Mouse (Mus musculus) heart, postnatal 36 days (tissue): ENCODE measurements around the gene Kat14. TPM values are rescaled to one million over a fixed set of nuclear protein-coding genes. Genes with fewer than 3 reads are reported as not detected.

Experiments used
- DNase-seq, 2 experiments: peaks; one replicate each; pipeline ENCODE4 v3.0.0; 2021 to 2022
- intact Hi-C: fragments of 180-260 bp; cut with DNase I; formaldehyde crosslinking; loops from one replicate; pipeline ENCODE4 v1.15.1; 2025
- total RNA-seq, 2 experiments: library from RNA; stranded (reverse); gene quantifications; 2 replicates each; pipeline ENCODE4 v1.2.3; 2021

Gene Kat14
- total RNA-seq, 2 experiments from 2014 or later = 22.6 to 23.3 TPM

DNA sequence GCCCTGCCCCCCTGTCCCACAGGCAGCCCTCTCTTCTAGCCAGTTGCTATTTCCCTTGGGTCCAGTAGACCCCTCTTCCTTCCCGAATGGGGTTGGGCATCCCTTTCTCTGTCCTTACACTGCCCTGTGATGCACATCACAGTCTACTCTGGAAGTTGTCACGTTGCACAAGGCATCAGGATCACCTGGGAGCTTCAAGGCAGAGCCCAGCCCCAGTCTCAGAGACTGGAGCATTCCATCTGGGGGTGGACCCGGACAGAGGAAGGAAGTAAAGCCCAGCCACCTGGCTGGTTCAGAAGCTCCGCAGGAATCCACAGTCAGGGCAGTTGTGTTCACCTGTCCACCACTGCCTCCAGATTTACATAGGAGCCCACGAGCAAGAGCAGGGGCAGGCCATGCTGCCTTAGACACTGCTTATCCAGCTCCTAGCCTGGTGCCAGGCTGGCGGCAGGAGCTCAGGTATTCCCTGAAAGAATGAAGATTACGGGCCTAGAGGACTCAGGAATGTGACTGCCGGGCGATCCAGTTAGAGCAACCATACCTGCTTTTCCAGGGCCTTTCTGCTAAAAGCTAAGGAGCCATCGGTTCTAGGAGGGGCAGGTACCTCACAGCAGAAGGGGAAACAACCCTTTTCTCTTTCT lies 6.4 kb downstream of the Kat14 start:
- no peak for DNase-seq
- intact Hi-C loops = loop anchor here (10.0 kb wide), 1 partner anchor 160 kb away; no protein-coding TSS in a partner anchor

DNA sequence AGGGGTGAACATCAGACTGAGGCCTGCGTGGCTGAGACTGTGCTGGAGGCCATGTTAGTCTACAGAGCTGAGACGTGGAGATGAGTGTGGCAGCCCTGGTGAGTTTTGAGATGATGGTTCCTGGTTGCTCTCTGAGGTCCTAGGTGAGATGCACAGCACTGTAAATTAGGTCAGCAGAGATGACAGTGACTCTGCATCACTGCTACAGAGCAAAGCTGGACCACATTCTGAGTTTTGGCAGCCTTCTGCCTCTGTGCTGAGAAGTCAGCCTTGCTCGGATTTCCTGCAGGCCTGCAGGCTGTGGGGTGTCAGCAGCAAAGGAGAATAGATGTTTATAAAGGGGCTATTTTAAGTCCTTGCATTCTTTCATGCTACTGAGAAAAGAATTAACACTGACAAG lies 12.5 kb downstream of the Kat14 start:
- no peak for DNase-seq
- intact Hi-C loops = no loop called here

DNA sequence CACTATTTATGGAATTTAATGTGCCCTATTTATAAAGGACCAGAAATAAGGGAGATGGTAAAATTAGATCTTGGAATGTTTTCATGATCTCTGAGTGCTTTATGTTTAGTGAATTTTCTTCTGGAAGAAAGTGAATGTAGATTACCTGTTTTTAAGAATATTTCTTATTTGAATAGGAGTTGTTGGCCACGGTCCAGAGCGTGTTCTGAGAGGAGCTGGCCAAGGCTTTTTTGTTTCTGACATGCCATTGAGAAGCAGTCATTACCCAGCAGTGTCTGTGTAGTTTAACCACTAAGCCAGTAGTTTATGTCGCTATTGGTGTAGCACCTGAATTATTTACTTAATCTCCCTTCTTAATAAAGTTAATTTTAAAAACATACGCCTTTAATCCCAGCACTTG lies 13.0 kb downstream of the Kat14 start:
- DNase-seq = no peak
- intact Hi-C loops = no loop called here

DNA sequence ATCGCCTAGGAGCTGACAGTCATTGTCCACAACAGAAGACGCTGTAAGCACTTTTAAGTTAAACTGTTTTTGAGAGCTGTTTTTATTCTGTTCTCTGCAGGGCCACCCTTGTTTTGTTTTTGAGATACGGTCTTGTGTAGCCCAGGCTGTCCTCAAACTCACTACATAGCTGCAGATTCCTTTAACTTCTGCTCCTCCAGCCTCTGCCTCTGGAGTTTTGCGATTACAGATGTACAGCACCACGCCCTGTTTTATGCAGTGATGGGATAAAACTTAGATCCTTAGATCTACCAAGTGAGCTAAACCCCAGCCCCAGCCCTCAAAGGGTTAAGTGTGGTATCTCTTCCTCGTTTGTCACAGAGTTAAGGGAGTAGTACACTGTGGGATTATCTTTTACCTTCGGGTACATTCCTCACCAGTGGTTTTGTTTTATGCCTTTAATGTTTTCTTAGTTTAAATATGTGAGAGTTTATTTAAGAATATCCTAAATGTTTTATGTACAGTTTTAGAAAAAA lies 13.9 kb downstream of the Kat14 start:
- intact Hi-C loops = no loop called here
- DNase-seq = no peak

- intact Hi-C loops = no loop called here
- no peak for DNase-seq
Observed at GRCm38 (mm10) chr2:144386296-144386695, 17.5 kb downstream of the Kat14 start.

DNA sequence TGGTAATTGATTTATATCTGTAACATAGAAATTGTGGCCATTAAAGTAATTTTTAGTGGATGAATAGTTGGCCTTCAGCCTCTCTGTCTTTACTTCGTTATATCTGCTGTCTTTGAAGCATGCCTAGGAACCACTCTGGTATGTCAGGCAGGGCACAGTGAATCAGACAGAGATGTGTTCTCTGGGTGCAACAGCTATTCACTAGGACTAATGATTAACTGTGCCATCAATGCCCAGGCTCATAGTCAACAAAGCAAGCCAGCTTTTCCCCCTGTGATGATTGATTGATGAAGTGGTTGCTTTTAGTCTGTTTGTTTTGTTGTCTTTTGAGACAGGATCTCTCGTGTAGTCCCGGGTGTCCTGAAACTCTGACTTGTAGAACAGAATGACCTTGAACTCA lies 19.6 kb downstream of the Kat14 start:
- DNase-seq = no peak

DNA sequence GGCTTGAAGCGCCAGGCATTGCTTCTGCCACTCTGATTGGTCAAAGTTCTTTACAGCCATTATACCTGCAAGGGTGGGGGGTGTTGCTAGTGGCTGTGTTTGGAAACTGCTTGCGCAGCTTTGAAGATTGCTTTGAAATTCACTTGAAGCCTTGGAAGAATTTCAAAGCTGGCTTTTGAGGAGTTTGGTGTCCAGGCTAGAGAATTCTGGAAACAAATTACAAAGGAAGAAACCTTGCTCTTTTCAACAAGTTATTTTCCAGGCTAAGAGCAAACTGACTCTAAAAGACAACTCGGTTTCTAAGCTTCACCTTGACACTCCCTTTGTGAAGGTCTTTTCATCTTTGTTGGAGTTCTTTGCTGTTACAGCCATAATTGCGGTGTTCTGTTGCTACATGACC lies 30.7 kb downstream of the Kat14 start:
- DNase-seq = no peak
- intact Hi-C loops = no loop called here

More for the DNA sequence above, 19.6 kb downstream of the Kat14 start:
- intact Hi-C loops = no loop called here

DNA sequence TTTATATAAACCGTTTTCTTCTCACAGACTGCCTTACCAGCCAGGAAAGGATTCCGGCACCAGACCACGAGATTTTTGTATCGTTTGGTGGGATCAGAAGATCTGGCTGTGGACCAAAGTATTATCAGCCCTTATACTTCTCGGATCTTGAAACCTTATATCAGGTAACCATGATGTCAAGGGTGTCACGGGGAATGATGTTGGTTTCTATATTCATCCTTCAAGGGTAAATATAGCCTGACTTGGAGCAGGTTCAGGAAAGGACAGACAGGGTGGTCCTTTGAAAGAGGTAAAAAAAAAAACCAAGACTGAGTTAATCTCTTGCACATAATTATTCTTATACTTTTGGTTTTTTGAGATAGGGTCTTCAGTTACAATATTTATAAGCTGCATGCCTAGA lies 31.9 kb downstream of the Kat14 start:
- DNase-seq = no peak

DNA sequence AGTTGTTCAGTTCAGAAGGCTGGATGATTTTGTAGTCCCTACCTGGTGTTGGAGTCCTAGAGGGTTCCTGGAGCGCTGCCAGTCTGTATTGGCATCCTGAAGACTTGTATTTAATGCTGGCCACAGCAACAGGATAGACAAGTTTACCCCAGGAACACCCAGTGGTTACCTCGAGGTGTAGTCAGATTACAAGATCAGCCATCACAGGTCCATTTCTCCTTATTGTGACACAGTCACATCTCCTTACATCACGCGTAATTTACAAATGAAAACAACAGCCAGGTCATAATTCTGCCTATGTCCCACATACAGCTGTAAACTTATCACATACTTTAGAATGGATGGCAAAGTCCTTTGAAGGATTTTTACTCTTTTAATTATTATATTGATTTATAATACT lies 40.3 kb downstream of the Kat14 start:
- intact Hi-C loops = no loop called here

More for the DNA sequence above, 31.9 kb downstream of the Kat14 start:
- intact Hi-C loops = no loop called here

GRCm38 (mm10) chr2:144410603-144411002 lies 41.8 kb downstream of the Kat14 start:
- DNase-seq = no peak
- intact Hi-C loops = no loop called here

More for the DNA sequence above, 40.3 kb downstream of the Kat14 start:
- DNase-seq = no peak

GRCm38 (mm10) chr2:144414646-144415045 lies 45.9 kb downstream of the Kat14 start:
- DNase-seq = no peak
- intact Hi-C loops = no loop called here

- no peak for DNase-seq
- intact Hi-C loops = no loop called here
Observed at GRCm38 (mm10) chr2:144416859-144417258, 48.1 kb downstream of the Kat14 start.

- intact Hi-C loops = no loop called here
- DNase-seq = no peak
Observed at GRCm38 (mm10) chr2:144418062-144418461, 49.3 kb downstream of the Kat14 start.

DNA sequence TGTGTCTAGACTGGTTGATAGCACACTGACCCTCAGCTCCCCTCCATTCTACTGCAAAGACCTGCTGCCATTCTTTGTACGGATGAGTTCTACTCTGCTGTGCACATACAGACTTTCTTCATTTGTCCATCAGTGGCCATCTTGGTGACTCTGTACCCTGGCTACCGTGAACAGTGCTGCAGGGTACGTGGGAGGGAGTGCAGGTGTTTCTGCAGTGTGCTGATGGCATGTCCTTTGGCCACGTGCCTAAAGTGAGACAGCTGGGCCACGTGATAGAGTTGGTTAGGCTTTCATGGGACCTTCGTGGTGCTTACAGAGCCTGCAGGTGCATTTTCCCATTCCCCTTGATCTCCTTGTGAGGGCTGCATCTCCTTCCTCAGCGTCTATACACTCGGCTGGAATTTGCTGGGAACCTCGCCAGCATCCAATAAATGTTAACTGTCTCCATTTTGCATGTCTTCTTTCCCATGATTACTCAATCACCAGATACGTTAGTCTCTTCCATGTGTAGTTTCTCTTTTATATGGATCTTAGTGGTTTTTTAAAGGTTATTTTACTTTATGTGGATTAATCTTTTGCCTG lies 53.4 kb downstream of the Kat14 start:
- intact Hi-C loops = no loop called here
- no peak for DNase-seq

DNA sequence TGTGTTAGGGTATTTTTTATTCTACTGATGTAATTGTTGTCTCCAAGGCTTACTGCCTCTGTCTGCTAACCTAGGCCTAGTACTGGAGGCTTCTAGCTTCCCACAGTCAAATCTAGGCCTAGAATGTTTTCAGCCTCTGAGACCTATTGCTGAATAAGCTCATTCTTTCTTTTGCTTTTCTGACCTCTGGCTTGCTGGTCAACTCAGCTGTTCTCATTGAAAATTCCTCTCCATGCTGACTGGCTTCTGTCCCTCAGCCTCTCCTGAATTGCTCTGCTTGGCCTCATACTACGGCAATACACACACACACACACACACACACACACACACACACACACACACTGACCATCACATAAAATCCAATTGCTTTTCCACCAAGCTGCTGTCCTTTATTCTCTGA lies 57.0 kb downstream of the Kat14 start:
- no peak for DNase-seq
- intact Hi-C loops = no loop called here

DNA sequence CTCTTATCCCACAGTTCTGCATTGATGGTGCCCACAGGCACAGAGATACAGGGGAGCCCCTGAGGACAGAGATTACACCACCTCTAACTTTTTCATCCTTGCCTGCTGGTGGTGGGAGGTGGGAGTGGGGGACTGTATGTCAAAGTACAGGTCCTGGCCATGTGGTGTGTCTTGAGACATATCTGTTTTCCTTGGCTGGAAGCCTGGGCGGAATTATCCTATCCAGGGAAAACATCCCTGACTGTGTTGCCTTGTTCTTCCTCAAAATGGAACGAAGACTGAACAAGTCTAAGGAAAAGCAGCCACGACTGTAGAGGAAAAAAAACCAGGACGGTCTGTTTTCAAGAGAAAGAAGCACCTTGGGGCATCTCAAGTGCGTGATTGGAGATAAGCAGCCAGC lies 59.1 kb downstream of the Kat14 start:
- intact Hi-C loops = no loop called here
- no peak for DNase-seq

GRCm38 (mm10) chr2:144428659-144429058 lies 59.9 kb downstream of the Kat14 start:
- intact Hi-C loops = no loop called here

GRCm38 (mm10) chr2:144429171-144429570 lies 60.4 kb downstream of the Kat14 start:
- intact Hi-C loops = no loop called here

More at GRCm38 (mm10) chr2:144428659-144429058, 59.9 kb downstream of the Kat14 start:
- DNase-seq = no peak

DNA sequence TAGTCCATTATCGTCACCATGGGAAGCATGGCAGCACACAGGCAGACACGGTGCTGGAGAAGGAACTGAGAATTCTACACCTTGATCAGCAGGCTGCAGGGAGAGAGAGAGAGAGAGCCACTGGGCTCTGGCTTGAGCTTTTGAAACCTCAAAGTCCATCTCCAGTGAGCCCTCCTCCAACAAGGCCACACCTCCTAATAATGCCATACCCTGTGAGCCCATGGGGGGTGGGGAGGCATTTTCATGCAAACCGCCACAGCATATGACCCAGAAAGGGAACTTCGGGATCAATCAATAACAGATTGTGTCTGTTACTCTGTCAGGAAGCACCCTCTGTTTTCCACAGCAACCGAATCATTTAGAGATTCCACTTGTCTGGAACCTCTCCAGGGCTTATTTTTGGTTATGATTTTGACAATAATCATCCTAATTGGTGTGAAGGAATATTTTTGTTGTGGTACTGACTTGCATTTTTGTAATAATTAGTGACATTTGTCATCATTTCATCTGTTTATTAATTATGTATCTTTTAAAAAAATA lies 62.6 kb downstream of the Kat14 start:
- no peak for DNase-seq
- intact Hi-C loops = no loop called here

More at GRCm38 (mm10) chr2:144429171-144429570, 60.4 kb downstream of the Kat14 start:
- DNase-seq = no peak

DNA sequence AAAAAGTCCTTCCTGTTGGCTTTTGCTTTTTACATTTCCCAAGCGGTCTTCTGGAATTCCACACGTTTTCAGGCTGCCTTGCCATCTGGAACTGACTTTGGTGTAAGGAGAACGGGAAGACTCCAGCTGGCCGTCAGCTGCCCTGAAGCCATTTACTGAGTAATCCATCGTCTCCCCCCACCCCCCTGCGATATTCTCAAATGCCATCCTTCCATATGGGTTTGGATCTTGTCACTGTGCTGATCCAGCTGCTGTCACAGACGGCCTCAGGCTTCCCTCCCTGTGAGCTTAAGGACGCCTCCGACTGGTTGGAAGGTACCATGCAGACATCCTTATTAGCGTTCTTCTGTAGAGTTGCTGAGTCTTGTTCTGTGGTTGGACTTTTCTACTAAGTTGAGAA lies 66.9 kb downstream of the Kat14 start:
- no peak for DNase-seq
- intact Hi-C loops = no loop called here

GRCm38 (mm10) chr2:144438424-144438823 lies 69.6 kb downstream of the Kat14 start:
- intact Hi-C loops = no loop called here
- DNase-seq = no peak

DNA sequence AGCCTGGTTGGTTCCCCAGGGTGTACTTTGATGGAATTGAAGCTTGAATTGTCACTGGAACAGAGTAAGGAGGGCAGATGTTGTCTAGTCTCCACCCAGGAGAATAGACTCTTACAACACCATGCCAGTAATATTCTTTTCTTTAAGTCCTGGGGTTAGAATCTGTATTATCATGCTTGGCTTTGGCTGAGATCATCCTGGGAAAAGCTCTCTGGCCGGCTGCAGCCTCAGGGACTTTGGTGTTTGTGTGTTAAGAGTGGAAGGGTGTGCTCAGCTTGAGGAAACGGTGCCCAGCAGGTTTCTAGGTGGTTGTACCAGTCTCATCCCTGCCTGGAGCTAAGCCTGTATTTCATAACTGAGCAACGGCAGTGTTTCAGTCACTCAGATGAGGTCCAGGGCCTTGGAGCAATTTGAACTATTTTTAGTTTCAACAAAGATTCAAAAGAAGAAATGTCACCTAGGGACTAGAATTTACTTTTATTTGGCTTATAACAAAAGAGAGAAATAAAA lies 70.5 kb downstream of the Kat14 start:
- intact Hi-C loops = no loop called here
- DNase-seq = no peak
